Comparison of ENCODE assay signal across 8 mouse cellular contexts in genomic region chr5:115538693-115539043, GRCm38 (mm10). TPM values are rescaled to one million over a fixed set of nuclear protein-coding genes. Genes with fewer than 3 reads are reported as not detected.
A peak's percentile ranks its signal among the peaks of the same experiment; 100 is the strongest.
DNase-seq lines count a peak whose midpoint lies in the region; ATAC-seq and TF ChIP-seq lines count a peak whose summit lies in the region.

No protein-coding gene starts in this region.

- H3K4me2 ChIP-seq in hindbrain, postnatal 0 days (ENCODE audit: low read depth, low read length) = 0 out of 2 replicates have a peak overlapping the region, but pooled peaks have one; percentile 21

- ATAC-seq in hindbrain, postnatal 0 days = peak; percentile 92
- ATAC-seq in megakaryocyte, adult 5-6 weeks (ENCODE audit: poor library complexity, severe bottlenecking) = peak; percentile 43

- no peak overlapping the region for H3K9ac ChIP-seq in hindbrain, postnatal 0 days (replicated peaks; ENCODE audit: low read length)

- intact Hi-C loops in gastrocnemius, adult 2 months (cut with DNase I) = loop anchor here (1.0 kb wide), 1 partner anchor 32 kb away; the partner anchor contains the start of gene Pxn
- intact Hi-C loops in left cerebral cortex, adult 2 months (cut with DNase I) = loop anchor here (1.0 kb wide), 1 partner anchor 32 kb away; the partner anchor contains the start of gene Pxn

- peak overlapping the region; percentile 83 for H3K27ac ChIP-seq in gastrocnemius, adult 2 months
- peak overlapping the region; percentile 41; the same call in 1 of the 2 replicates for H3K27ac ChIP-seq in hindbrain, postnatal 0 days
- no peak overlapping the region; the same call in 1 of the 2 replicates for H3K27ac ChIP-seq in left cerebral cortex, adult 2 months

- peaks cover 10% of the 10 kb centered on the region for H3K4me1 ChIP-seq in hindbrain, postnatal 0 days (ENCODE audit: insufficient read depth, low read length)

- H3K9me3 ChIP-seq in hindbrain, postnatal 0 days (ENCODE audit: low read length) = no peaks in the 10 kb centered on the region

- peak overlapping the region; percentile 38 for H3K4me3 ChIP-seq in gastrocnemius, adult 2 months
- no peak overlapping the region for H3K4me3 ChIP-seq in hindbrain, postnatal 0 days (ENCODE audit: low read length)
- H3K4me3 ChIP-seq in left cerebral cortex, adult 2 months = no peak overlapping the region

- under 1% methylated on average over 12 of the region's 12 CpGs for WGBS in hindbrain, postnatal 0 days

- H3K36me3 ChIP-seq in hindbrain, postnatal 0 days (ENCODE audit: insufficient read depth, low read length) = no peaks in the 10 kb centered on the region

- DNase-seq in R1 (ENCODE audit: low read depth, low spot score) = peak; percentile 84
- DNase-seq in cerebellum, postnatal 36 days = peak; percentile 96 to 97
- DNase-seq in gastrocnemius, adult 2 months = peak; percentile 94
- DNase-seq in hindbrain, postnatal 0 days (ENCODE audit: low spot score) = peak; percentile 95
- peak; percentile 87 to 92 for DNase-seq in left cerebral cortex, adult 2 months (ENCODE audit: extremely low spot score in 1 of 2, low spot score in 2 of 2)
- DNase-seq in right cerebral cortex, adult 18-20 months = peak; percentile 86
- DNase-seq in urinary bladder, postnatal 10 days (ENCODE audit: low spot score) = peak; percentile 88

- H3K27me3 ChIP-seq in hindbrain, postnatal 0 days (ENCODE audit: insufficient read depth, low read length) = no peaks in the 10 kb centered on the region

- peak; percentile 92 for TF ChIP-seq CTCF in gastrocnemius, adult 2 months (IDR thresholded peaks at IDR 0.05)
- TF ChIP-seq CTCF in hindbrain, postnatal 0 days (IDR thresholded peaks at IDR 0.05; ENCODE audit: low read depth) = peak; percentile 92
- peak; percentile 89 for TF ChIP-seq CTCF in left cerebral cortex, adult 2 months (IDR thresholded peaks at IDR 0.05)

RNA-seq across cellular contexts. Expression of gene Rplp0, which starts 20.6 kb away (rescaled TPM):
- 100 to 1,000 TPM; 567 to 689 TPM for total RNA-seq in gastrocnemius, adult 2 months (2021)
- total RNA-seq in hindbrain, postnatal 0 days (2014; rRNA removed) = 1,557 and 1,861 TPM in 2 replicates
- polyA plus RNA-seq in hindbrain, postnatal 0 days (2015; fragmentation: Nextera tagmentation; extraction: Ambion mirVana) = 786 and 796 TPM in 2 replicates
- 100 to 1,000 TPM; 183 to 187 TPM for total RNA-seq in left cerebral cortex, adult 2 months (2021)
- 1,875 and 2,228 TPM in 2 replicates for total RNA-seq in megakaryocyte, adult 5-6 weeks (2015)
- total RNA-seq in megakaryocyte, adult 5-6 weeks (2017) = 1,202 and 1,250 TPM in 2 replicates

RNA-seq across cellular contexts. Expression of gene Gcn1l1, which starts 26.4 kb away (rescaled TPM):
- 10 to 100 TPM; 31.3 to 31.9 TPM for total RNA-seq in gastrocnemius, adult 2 months (2021)
- 73.4 and 81.7 TPM in 2 replicates for total RNA-seq in hindbrain, postnatal 0 days (2014; rRNA removed)
- 22.8 and 24.3 TPM in 2 replicates for polyA plus RNA-seq in hindbrain, postnatal 0 days (2015; fragmentation: Nextera tagmentation; extraction: Ambion mirVana)
- 10 to 100 TPM; 70.7 to 73.2 TPM for total RNA-seq in left cerebral cortex, adult 2 months (2021)
- total RNA-seq in megakaryocyte, adult 5-6 weeks (2015) = 9.0 and 9.2 TPM in 2 replicates
- 13.2 and 13.4 TPM in 2 replicates for total RNA-seq in megakaryocyte, adult 5-6 weeks (2017)

RNA-seq across cellular contexts. Expression of gene Pxn, which starts 32.2 kb away (rescaled TPM):
- 10 to 100 TPM; 79.2 to 95.2 TPM for total RNA-seq in gastrocnemius, adult 2 months (2021)
- 40.6 and 41.0 TPM in 2 replicates for total RNA-seq in hindbrain, postnatal 0 days (2014; rRNA removed)
- polyA plus RNA-seq in hindbrain, postnatal 0 days (2015; fragmentation: Nextera tagmentation; extraction: Ambion mirVana) = 16.8 and 18.0 TPM in 2 replicates
- total RNA-seq in left cerebral cortex, adult 2 months (2021) = 10 to 100 TPM; 22.8 to 25.7 TPM
- total RNA-seq in megakaryocyte, adult 5-6 weeks (2015) = 81.3 and 93.8 TPM in 2 replicates
- total RNA-seq in megakaryocyte, adult 5-6 weeks (2017) = 151 and 199 TPM in 2 replicates

RNA-seq across cellular contexts. Expression of gene Sirt4, which starts 54.1 kb away (rescaled TPM):
- 10 to 100 TPM; 10.9 to 17.3 TPM for total RNA-seq in gastrocnemius, adult 2 months (2021)
- 25.8 and 33.7 TPM in 2 replicates for total RNA-seq in hindbrain, postnatal 0 days (2014; rRNA removed)
- 20.2 and 21.8 TPM in 2 replicates for polyA plus RNA-seq in hindbrain, postnatal 0 days (2015; fragmentation: Nextera tagmentation; extraction: Ambion mirVana)
- 10 to 100 TPM; 40.7 to 43.5 TPM for total RNA-seq in left cerebral cortex, adult 2 months (2021)
- 3.6 and 5.4 TPM in 2 replicates for total RNA-seq in megakaryocyte, adult 5-6 weeks (2015)
- total RNA-seq in megakaryocyte, adult 5-6 weeks (2017) = 2.0 and 3.3 TPM in 2 replicates
